30 mouse cellular contexts compared by ENCODE assay signal in genomic region chr3:136252820-136253219, GRCm38 (mm10).
DNase-seq lines count a peak whose midpoint lies in the region; ATAC-seq and TF ChIP-seq lines count a peak whose summit lies in the region.
"Had no signal": no experiment of that assay in that cellular context is flagged by ENCODE, and none has a peak within 500 bp of the region (broad histone marks: within the 10 kb centered on the region; RNA-seq: fewer than 3 reads in every experiment).

No protein-coding gene starts in this region.

- intact Hi-C loops in left cerebral cortex, postnatal 10 days (cut with DNase I), result no loop called here

- no peaks in the 10 kb centered on the region for H3K27me3 ChIP-seq in spleen, adult 2 months (ENCODE audit: control insufficient read depth, insufficient read depth, low read length)
- H3K27me3 ChIP-seq: embryonic facial prominence, embryonic 13.5 days; forebrain, embryonic 15.5 days; limb, embryonic 15.5 days; liver, embryonic 13.5 days; midbrain, embryonic 13.5 days had no signal

- peaks cover 20% of the 10 kb centered on the region for H3K36me3 ChIP-seq in spleen, adult 2 months (ENCODE audit: control insufficient read depth, insufficient read depth, low read length)
- H3K36me3 ChIP-seq: embryonic facial prominence, embryonic 13.5 days; forebrain, embryonic 10.5 days; forebrain, embryonic 15.5 days; limb, embryonic 10.5 days; limb, embryonic 15.5 days; liver, embryonic 13.5 days; midbrain, embryonic 13.5 days had no signal

- H3K4me3 ChIP-seq in spleen, adult 2 months (ENCODE audit: extremely low read depth, insufficient read depth, insufficient read length), result no peak overlapping the region
- H3K4me3 ChIP-seq: embryonic facial prominence, embryonic 13.5 days; forebrain, embryonic 10.5 days; forebrain, embryonic 15.5 days; left cerebral cortex, adult 2 months; limb, embryonic 10.5 days; limb, embryonic 15.5 days; liver, embryonic 13.5 days; midbrain, embryonic 13.5 days had no signal

- TF ChIP-seq POLR2A in spleen, adult 2 months (IDR thresholded peaks at IDR 0.05; ENCODE audit: low read depth, low read length), result no peak

- peak overlapping the region; percentile 75; the same call in 1 of the 2 replicates for H3K27ac ChIP-seq in spleen, adult 2 months (ENCODE audit: insufficient read depth, low read length)
- H3K27ac ChIP-seq: embryonic facial prominence, embryonic 13.5 days; forebrain, embryonic 10.5 days; forebrain, embryonic 15.5 days; hindbrain, embryonic 14.5 days; left cerebral cortex, adult 2 months; limb, embryonic 10.5 days; limb, embryonic 15.5 days; liver, embryonic 13.5 days; midbrain, embryonic 13.5 days; stomach, postnatal 0 days had no signal

- peaks cover 5% of the 10 kb centered on the region for H3K4me1 ChIP-seq in spleen, adult 2 months (ENCODE audit: control insufficient read depth, insufficient read depth, insufficient read length)
- H3K4me1 ChIP-seq: embryonic facial prominence, embryonic 13.5 days; forebrain, embryonic 10.5 days; forebrain, embryonic 15.5 days; limb, embryonic 10.5 days; limb, embryonic 15.5 days; liver, embryonic 13.5 days; midbrain, embryonic 13.5 days had no signal

- WGBS in spleen, adult 2 months, result 16% methylated on average over 4 of the region's 4 CpGs

- peak; percentile 95 for ATAC-seq in megakaryocyte, adult 5-6 weeks (ENCODE audit: poor library complexity, severe bottlenecking)
- ATAC-seq: forebrain, embryonic 15.5 days; intestine, postnatal 0 days; midbrain, embryonic 13.5 days had no signal

- TF ChIP-seq CTCF in spleen, adult 2 months (IDR thresholded peaks at IDR 0.05; ENCODE audit: extremely low read depth, insufficient read depth, insufficient read length, insufficient replicate concordance), result no peak

- no peak for DNase-seq in spleen, adult 2 months (ENCODE audit: low read depth in 1 of 2, low spot score in 2 of 2)
- DNase-seq in spleen, postnatal 10 days (ENCODE audit: low spot score in 2 of 2), result no peak
- peak; percentile 12 for DNase-seq in c-Kit-positive CD71-negative TER-119-negative erythroid progenitor cells, embryonic 14.5 days (ENCODE audit: low read depth)
- peak; percentile 8 for DNase-seq in skeletal muscle tissue, adult 2 months (ENCODE audit: low read depth, low spot score)
- DNase-seq in left cerebral cortex, postnatal 10 days (ENCODE audit: extremely low spot score in 1 of 2, low spot score in 2 of 2), result no peak
- no peak for DNase-seq in urinary bladder, postnatal 25 days (ENCODE audit: low spot score)
- no peak for DNase-seq in kidney, postnatal 36 days
- DNase-seq: adrenal gland, adult 8-10 months; cerebellum, adult 9-11 months; gastrocnemius, postnatal 10 days; heart, postnatal 4 days; kidney, adult 9 months; kidney, postnatal 14 days; liver, embryonic 13.5 days; lung, adult 18-20 months; lung, postnatal 10 days; retina, postnatal 1 day; thymus, adult 18-20 months; thymus, postnatal 36 days had no signal

Comparison
In these comparisons a context has a peak if more than half of its experiments do, and no peak if none do; other contexts are left out.
1. DNase-seq: peak in c-Kit-positive CD71-negative TER-119-negative erythroid progenitor cells, embryonic 14.5 days (single experiment) and skeletal muscle tissue, adult 2 months (single experiment); none in spleen, adult 2 months (0 of 2), spleen, postnatal 10 days (0 of 2), left cerebral cortex, postnatal 10 days (0 of 2), urinary bladder, postnatal 25 days (single experiment) and kidney, postnatal 36 days (0 of 2).